Mouse (Mus musculus) myocyte (in vitro differentiated cells): Measurements from ENCODE around the gene Ddx52. TPM values are rescaled to one million over a fixed set of nuclear protein-coding genes. Genes with fewer than 3 reads are reported as not detected.

Source experiments
- H3K27me3 ChIP-seq: one replicate; pipeline ENCODE4 v1.6.1; 2011; ENCODE audit not compliant: control insufficient read depth, insufficient read depth, insufficient read length
- H3K36me3 ChIP-seq: one replicate; pipeline ENCODE4 v1.6.1; 2011; ENCODE audit not compliant: control insufficient read depth, insufficient read depth
- H3K4me2 ChIP-seq: one replicate; pipeline ENCODE4 v1.6.1; 2011; ENCODE audit warnings: low read depth, control low read depth
- H3K4me3 ChIP-seq: one replicate; pipeline ENCODE4 v1.5.1; 2011; ENCODE audit warnings: mild to moderate bottlenecking, control low read depth, moderate library complexity
- H3K79me2 ChIP-seq: one replicate; pipeline ENCODE4 v1.6.1; 2011; ENCODE audit not compliant: control insufficient read depth, insufficient read depth
- H3ac ChIP-seq: one replicate; pipeline ENCODE4 v1.6.1; 2011; ENCODE audit not compliant: control insufficient read depth, insufficient read length
- CEBPB ChIP-seq: IDR thresholded peaks from 2 replicates; pipeline ENCODE4 v1.6.1; 2011; ENCODE audit warnings: mild to moderate bottlenecking, moderate library complexity; ENCODE audit not compliant: poor library complexity, insufficient read depth, severe bottlenecking
- E2F4 ChIP-seq: IDR thresholded peaks from one replicate; pipeline ENCODE4 v1.6.1; 2011; ENCODE audit warnings: mild to moderate bottlenecking, control low read depth, moderate library complexity; ENCODE audit not compliant: insufficient read depth
- MAX ChIP-seq: IDR thresholded peaks from one replicate; pipeline ENCODE4 v1.6.1; 2011; ENCODE audit warnings: low read depth, mild to moderate bottlenecking, control low read depth
- MYOD1 ChIP-seq, 3 experiments: IDR thresholded peaks; one replicate each; pipeline ENCODE4 v1.6.1; 2011; ENCODE audit warnings: control low read depth in 2 of 3, low read depth in 2 of 3, mild to moderate bottlenecking in 2 of 3, moderate library complexity in 1 of 3; ENCODE audit not compliant: insufficient read length in 2 of 3, control insufficient read depth in 1 of 3
- MYOG ChIP-seq, 3 experiments: IDR thresholded peaks; one replicate each; pipeline ENCODE4 v1.6.1; 2011; ENCODE audit warnings: control low read depth in 2 of 3, low read depth in 2 of 3, mild to moderate bottlenecking in 2 of 3; ENCODE audit not compliant: insufficient read length in 2 of 3, control insufficient read depth in 1 of 3, insufficient read depth in 1 of 3
- POLR2A ChIP-seq: IDR thresholded peaks from one replicate; pipeline ENCODE4 v1.6.1; 2011; ENCODE audit warnings: low read depth, mild to moderate bottlenecking, control low read depth, moderate library complexity; ENCODE audit not compliant: insufficient read length
- POLR2AphosphoS2 ChIP-seq: IDR thresholded peaks from one replicate; pipeline ENCODE4 v1.6.1; 2011; ENCODE audit warnings: low read depth, control low read depth; ENCODE audit not compliant: insufficient read length
- REST ChIP-seq: IDR thresholded peaks from one replicate; pipeline ENCODE4 v1.6.1; 2011; ENCODE audit warnings: mild to moderate bottlenecking, control low read depth, moderate library complexity; ENCODE audit not compliant: insufficient read depth, insufficient read length
- SRF ChIP-seq: IDR thresholded peaks from one replicate; pipeline ENCODE4 v1.6.1; 2011; ENCODE audit warnings: low read depth; ENCODE audit not compliant: control insufficient read depth, insufficient read length
- TCF12 ChIP-seq: IDR thresholded peaks from one replicate; pipeline ENCODE4 v1.6.1; 2011; ENCODE audit warnings: mild to moderate bottlenecking, control low read depth; ENCODE audit not compliant: poor library complexity, insufficient read depth, severe bottlenecking
- TCF3 ChIP-seq: IDR thresholded peaks from one replicate; pipeline ENCODE4 v1.6.1; 2011; ENCODE audit warnings: low read depth, control low read depth; ENCODE audit not compliant: insufficient read length
- USF1 ChIP-seq: IDR thresholded peaks from one replicate; pipeline ENCODE4 v1.6.1; 2011; ENCODE audit warnings: low read depth, mild to moderate bottlenecking, control low read depth, moderate library complexity
- polyA plus RNA-seq: library from polyadenylated mRNA; unstranded; fragments of >200 nt; fragmentation: generic; extraction: Trizol; gene quantifications from one replicate; pipeline ENCODE4 v1.2.1, GENCODE M21; 2012; ENCODE audit warnings: missing spikeins

The Ddx52 gene
- polyA plus RNA-seq, 1 experiment = 12.1 TPM

- no peaks in the 10 kb centered on the region for H3K27me3 ChIP-seq
- H3ac ChIP-seq = no peak overlapping the region
- TF ChIP-seq MAX (no peak), POLR2A (no peak), TCF12 (no peak), E2F4 (no peak), MYOG (IDR thresholded peaks at IDR 0.05; ENCODE audit: control insufficient read depth in 1 of 3, insufficient read depth in 1 of 3, insufficient read length in 2 of 3, low read depth in 2 of 3) (no peak), CEBPB (no peak)
- no peak overlapping the region for H3K4me3 ChIP-seq
- no peak overlapping the region for H3K4me2 ChIP-seq
- peaks cover 34% of the 10 kb centered on the region for H3K36me3 ChIP-seq
- H3K79me2 ChIP-seq = no peaks in the 10 kb centered on the region
Measured at GRCm38 (mm10) chr11:83995535-83995950, 53.7 kb downstream of the Ddx52 start.

- no peak overlapping the region for H3ac ChIP-seq
- peaks cover 23% of the 10 kb centered on the region for H3K36me3 ChIP-seq
- H3K4me3 ChIP-seq = no peak overlapping the region
- H3K4me2 ChIP-seq = no peak overlapping the region
- H3K27me3 ChIP-seq = no peaks in the 10 kb centered on the region
- H3K79me2 ChIP-seq = no peaks in the 10 kb centered on the region
- no peak for TF ChIP-seq REST
- no peak for TF ChIP-seq TCF12
- no peak for TF ChIP-seq SRF
- no peak for TF ChIP-seq MAX
- no peak for TF ChIP-seq POLR2AphosphoS2
- no peak for TF ChIP-seq CEBPB
- TF ChIP-seq POLR2A = no peak
- no peak for TF ChIP-seq USF1
- TF ChIP-seq MYOG (IDR thresholded peaks at IDR 0.05; ENCODE audit: control insufficient read depth in 1 of 3, insufficient read depth in 1 of 3, insufficient read length in 2 of 3, low read depth in 2 of 3) = no peak
- no peak for TF ChIP-seq TCF3
- no peak for TF ChIP-seq E2F4
- TF ChIP-seq MYOD1 (IDR thresholded peaks at IDR 0.05; ENCODE audit: control insufficient read depth in 1 of 3, insufficient read length in 2 of 3, low read depth in 2 of 3) = no peak
Measured at GRCm38 (mm10) chr11:83997171-83997868, 55.5 kb downstream of the Ddx52 start.

- H3K79me2 ChIP-seq = no peaks in the 10 kb centered on the region
- H3K4me2 ChIP-seq = no peak overlapping the region
- H3ac ChIP-seq = no peak overlapping the region
- TF ChIP-seq MYOD1 (IDR thresholded peaks at IDR 0.05; ENCODE audit: control insufficient read depth in 1 of 3, insufficient read length in 2 of 3, low read depth in 2 of 3) = no peak
- no peak for TF ChIP-seq E2F4
- TF ChIP-seq REST = no peak
- no peak for TF ChIP-seq POLR2AphosphoS2
- TF ChIP-seq CEBPB = no peak
- no peak for TF ChIP-seq TCF3
- no peak for TF ChIP-seq POLR2A
- no peak for TF ChIP-seq TCF12
- no peak for TF ChIP-seq MYOG (IDR thresholded peaks at IDR 0.05; ENCODE audit: control insufficient read depth in 1 of 3, insufficient read depth in 1 of 3, insufficient read length in 2 of 3, low read depth in 2 of 3)
- TF ChIP-seq USF1 = no peak
- no peak for TF ChIP-seq SRF
- H3K27me3 ChIP-seq = no peaks in the 10 kb centered on the region
- H3K36me3 ChIP-seq = peaks cover 27% of the 10 kb centered on the region
- H3K4me3 ChIP-seq = no peak overlapping the region
Measured at GRCm38 (mm10) chr11:83998993-83999392, 57.1 kb downstream of the Ddx52 start.

- H3K36me3 ChIP-seq = peaks cover 23% of the 10 kb centered on the region
- no peak overlapping the region for H3ac ChIP-seq
- TF ChIP-seq USF1 (no peak), TCF3 (no peak), SRF (no peak), E2F4 (no peak), MYOG (IDR thresholded peaks at IDR 0.05; ENCODE audit: control insufficient read depth in 1 of 3, insufficient read depth in 1 of 3, insufficient read length in 2 of 3, low read depth in 2 of 3) (no peak), POLR2A (no peak), POLR2AphosphoS2 (no peak), REST (no peak), MAX (no peak), TCF12 (no peak), CEBPB (no peak), MYOD1 (IDR thresholded peaks at IDR 0.05; ENCODE audit: control insufficient read depth in 1 of 3, insufficient read length in 2 of 3, low read depth in 2 of 3) (no peak)
- no peak overlapping the region for H3K4me2 ChIP-seq
- no peaks in the 10 kb centered on the region for H3K79me2 ChIP-seq
- H3K4me3 ChIP-seq = no peak overlapping the region
- no peaks in the 10 kb centered on the region for H3K27me3 ChIP-seq
Measured at GRCm38 (mm10) chr11:83999411-83999915, 57.6 kb downstream of the Ddx52 start.
